Mouse (Mus musculus) lung, embryonic 16.5 days (tissue): ENCODE measurements around the gene Scn8a. TPM values are rescaled to one million over a fixed set of nuclear protein-coding genes. Genes with fewer than 3 reads are reported as not detected.
A peak's percentile ranks its signal among the peaks of the same experiment; 100 is the strongest.

Source experiments
- ATAC-seq: fragments of 200-750 bp; cut with Nextera tagmentation; 2 replicates; pipeline ENCODE4 v1.8.0; 2017; ENCODE audit warnings: low read depth, mild to moderate bottlenecking, moderate library complexity
- H3K27ac ChIP-seq: fragments of 300-500 bp; sonication (generic); 2 replicates; pipeline ENCODE4 v1.5.1; 2014; ENCODE audit warnings: mild to moderate bottlenecking, control low read depth, low read length
- H3K27me3 ChIP-seq: fragments of 300-500 bp; sonication (generic); 2 replicates; pipeline ENCODE4 v1.6.1; 2014; ENCODE audit warnings: low read depth, low read length, mixed read lengths; ENCODE audit not compliant: control insufficient read depth, insufficient read depth
- H3K36me3 ChIP-seq: fragments of 300-500 bp; sonication (generic); 2 replicates; pipeline ENCODE4 v1.6.1; 2014; ENCODE audit warnings: low read length; ENCODE audit not compliant: control insufficient read depth, insufficient read depth
- H3K4me1 ChIP-seq: fragments of 300-500 bp; sonication (generic); replicated peaks from 2 replicates; pipeline ENCODE4 v1.6.1; 2014; ENCODE audit warnings: low read length, mixed read lengths; ENCODE audit not compliant: control insufficient read depth, insufficient read depth
- H3K4me2 ChIP-seq: fragments of 300-500 bp; sonication (generic); 2 replicates; pipeline ENCODE4 v1.6.1; 2014; ENCODE audit warnings: low read depth, low read length, control low read depth
- H3K4me3 ChIP-seq: fragments of 300-500 bp; sonication (generic); 2 replicates; pipeline ENCODE4 v1.5.1; 2014; ENCODE audit warnings: mild to moderate bottlenecking, low read length, control low read depth
- H3K9ac ChIP-seq: fragments of 300-500 bp; sonication (generic); 2 replicates; pipeline ENCODE4 v1.6.1; 2014; ENCODE audit warnings: low read length, control low read depth
- H3K9me3 ChIP-seq: fragments of 300-500 bp; sonication (generic); 2 replicates; pipeline ENCODE4 v1.6.1; 2016; ENCODE audit warnings: low read length; ENCODE audit not compliant: control insufficient read depth
- WGBS: fragments of 180-500 bp; shearing (Covaris S2); extraction: QIAGEN DNeasy Blood & Tissue Kit; methylation state at CpG from one replicate; pipeline ENCODE4 v1.1.7; 2014; 5-methylcytosine and 5-hydroxymethylcytosine counted together
- polyA plus RNA-seq: library from polyadenylated mRNA; unstranded; fragments of >200 nt; fragmentation: Nextera tagmentation; extraction: Ambion mirVana; gene quantifications from 2 replicates; pipeline ENCODE4 v1.2.1, GENCODE M21; 2015

Scn8a gene
- polyA plus RNA-seq, 1 experiment from 2014 or later: 1.4 TPM

- peak overlapping the region; percentile 50 for H3K27ac ChIP-seq
- no peaks in the 10 kb centered on the region for H3K36me3 ChIP-seq
- ATAC-seq: no peak
- peaks cover 4% of the 10 kb centered on the region; the same call in 1 of the 2 replicates for H3K27me3 ChIP-seq
- H3K4me3 ChIP-seq: no peak overlapping the region
- no peak overlapping the region for H3K4me2 ChIP-seq
- H3K4me1 ChIP-seq: peaks cover 37% of the 10 kb centered on the region
- no peaks in the 10 kb centered on the region for H3K9me3 ChIP-seq
- 75% methylated on average over 7 of the region's 7 CpGs for WGBS
- H3K9ac ChIP-seq: no peak overlapping the region
Observed at GRCm38 (mm10) chr15:101081035-101081548, 211.4 kb downstream of the Scn8a start.

GRCm38 (mm10) chr15:101082236-101082635 is 212.6 kb downstream of the Scn8a start:
- Histone ChIP-seq H3K9me3 (no peaks in the 10 kb centered on the region), H3K4me2 (no peak overlapping the region), H3K27me3 (no peaks in the 10 kb centered on the region), H3K36me3 (no peaks in the 10 kb centered on the region), H3K27ac (peak overlapping the region; percentile 25; the same call in 1 of the 2 replicates), H3K4me1 (peaks cover 27% of the 10 kb centered on the region), H3K4me3 (no peak overlapping the region), H3K9ac (no peak overlapping the region)
- whole genome bisulfite sequencing: 50% methylated on average over 4 of the region's 4 CpGs
- ATAC-seq: no peak

- no peak overlapping the region for H3K27ac ChIP-seq
Observed at GRCm38 (mm10) chr15:101084499-101084898, 214.8 kb downstream of the Scn8a start.

GRCm38 (mm10) chr15:101086451-101086850 is 216.8 kb downstream of the Scn8a start:
- WGBS: 63% methylated on average over 9 of the region's 9 CpGs

More at GRCm38 (mm10) chr15:101084499-101084898, 214.8 kb downstream of the Scn8a start:
- Histone ChIP-seq H3K4me1 (peaks cover 17% of the 10 kb centered on the region), H3K36me3 (no peaks in the 10 kb centered on the region), H3K4me2 (no peak overlapping the region), H3K9ac (no peak overlapping the region), H3K9me3 (no peaks in the 10 kb centered on the region), H3K27me3 (no peaks in the 10 kb centered on the region), H3K4me3 (no peak overlapping the region)
- ATAC-seq: no peak
- 65% methylated on average over 10 of the region's 10 CpGs for WGBS

GRCm38 (mm10) chr15:101086956-101087355 is 217.3 kb downstream of the Scn8a start:
- no peak overlapping the region for H3K27ac ChIP-seq
- WGBS: 49% methylated on average over 3 of the region's 3 CpGs

More at GRCm38 (mm10) chr15:101086451-101086850, 216.8 kb downstream of the Scn8a start:
- H3K4me2 ChIP-seq: no peak overlapping the region
- H3K27ac ChIP-seq: no peak overlapping the region
- H3K9ac ChIP-seq: no peak overlapping the region
- no peak for ATAC-seq
- H3K4me1 ChIP-seq: peaks cover 12% of the 10 kb centered on the region
- H3K27me3 ChIP-seq: no peaks in the 10 kb centered on the region
- no peaks in the 10 kb centered on the region for H3K36me3 ChIP-seq
- no peak overlapping the region for H3K4me3 ChIP-seq
- H3K9me3 ChIP-seq: no peaks in the 10 kb centered on the region

GRCm38 (mm10) chr15:101088291-101088690 is 218.6 kb downstream of the Scn8a start:
- no peak for ATAC-seq
- 49% methylated on average over 4 of the region's 4 CpGs for WGBS
- no peak overlapping the region for H3K4me2 ChIP-seq
- no peaks in the 10 kb centered on the region for H3K36me3 ChIP-seq
- H3K9me3 ChIP-seq: no peaks in the 10 kb centered on the region
- H3K4me3 ChIP-seq: no peak overlapping the region
- no peak overlapping the region for H3K27ac ChIP-seq
- no peak overlapping the region for H3K9ac ChIP-seq
- no peaks in the 10 kb centered on the region for H3K4me1 ChIP-seq
- no peaks in the 10 kb centered on the region for H3K27me3 ChIP-seq

More at GRCm38 (mm10) chr15:101086956-101087355, 217.3 kb downstream of the Scn8a start:
- Histone ChIP-seq H3K36me3 (no peaks in the 10 kb centered on the region), H3K27me3 (no peaks in the 10 kb centered on the region), H3K9ac (no peak overlapping the region), H3K9me3 (no peaks in the 10 kb centered on the region), H3K4me3 (no peak overlapping the region), H3K4me1 (peaks cover 7% of the 10 kb centered on the region), H3K4me2 (no peak overlapping the region)
- ATAC-seq: no peak

DNA sequence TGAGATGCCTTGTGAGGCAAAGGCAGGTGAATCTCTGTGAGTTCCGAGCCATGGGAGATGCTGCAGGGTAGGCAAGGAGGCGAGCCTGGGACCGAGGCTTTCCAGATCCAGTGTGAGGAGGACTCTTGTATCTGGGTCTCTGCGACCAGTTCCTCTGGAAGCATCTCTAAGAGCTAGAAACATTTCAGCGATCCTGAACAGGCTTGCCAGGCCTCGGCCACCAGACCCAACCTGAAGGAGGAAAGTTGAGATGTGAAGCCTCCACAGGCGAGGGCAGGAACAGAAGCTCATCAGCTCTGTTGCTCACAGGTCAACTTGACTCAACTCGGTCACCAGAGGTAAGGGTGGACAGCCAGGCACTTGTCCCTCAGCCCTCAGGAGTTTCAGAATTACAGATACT is 221.9 kb downstream of the Scn8a start:
- no peak overlapping the region for H3K4me2 ChIP-seq
- H3K27ac ChIP-seq: no peak overlapping the region
- no peak for ATAC-seq
- H3K36me3 ChIP-seq: no peaks in the 10 kb centered on the region
- H3K4me1 ChIP-seq: no peaks in the 10 kb centered on the region
- WGBS: 94% methylated on average over 8 of the region's 8 CpGs
- H3K4me3 ChIP-seq: no peak overlapping the region
- no peaks in the 10 kb centered on the region for H3K9me3 ChIP-seq
- no peak overlapping the region for H3K9ac ChIP-seq
- no peaks in the 10 kb centered on the region for H3K27me3 ChIP-seq

GRCm38 (mm10) chr15:101092121-101092828 is 222.6 kb downstream of the Scn8a start:
- Histone ChIP-seq H3K9ac (no peak overlapping the region), H3K27me3 (no peaks in the 10 kb centered on the region), H3K27ac (no peak overlapping the region), H3K9me3 (no peaks in the 10 kb centered on the region), H3K4me1 (no peaks in the 10 kb centered on the region), H3K36me3 (no peaks in the 10 kb centered on the region), H3K4me2 (no peak overlapping the region), H3K4me3 (no peak overlapping the region)
- ATAC-seq: no peak
- WGBS: 50% methylated on average over 14 of the region's 14 CpGs

DNA sequence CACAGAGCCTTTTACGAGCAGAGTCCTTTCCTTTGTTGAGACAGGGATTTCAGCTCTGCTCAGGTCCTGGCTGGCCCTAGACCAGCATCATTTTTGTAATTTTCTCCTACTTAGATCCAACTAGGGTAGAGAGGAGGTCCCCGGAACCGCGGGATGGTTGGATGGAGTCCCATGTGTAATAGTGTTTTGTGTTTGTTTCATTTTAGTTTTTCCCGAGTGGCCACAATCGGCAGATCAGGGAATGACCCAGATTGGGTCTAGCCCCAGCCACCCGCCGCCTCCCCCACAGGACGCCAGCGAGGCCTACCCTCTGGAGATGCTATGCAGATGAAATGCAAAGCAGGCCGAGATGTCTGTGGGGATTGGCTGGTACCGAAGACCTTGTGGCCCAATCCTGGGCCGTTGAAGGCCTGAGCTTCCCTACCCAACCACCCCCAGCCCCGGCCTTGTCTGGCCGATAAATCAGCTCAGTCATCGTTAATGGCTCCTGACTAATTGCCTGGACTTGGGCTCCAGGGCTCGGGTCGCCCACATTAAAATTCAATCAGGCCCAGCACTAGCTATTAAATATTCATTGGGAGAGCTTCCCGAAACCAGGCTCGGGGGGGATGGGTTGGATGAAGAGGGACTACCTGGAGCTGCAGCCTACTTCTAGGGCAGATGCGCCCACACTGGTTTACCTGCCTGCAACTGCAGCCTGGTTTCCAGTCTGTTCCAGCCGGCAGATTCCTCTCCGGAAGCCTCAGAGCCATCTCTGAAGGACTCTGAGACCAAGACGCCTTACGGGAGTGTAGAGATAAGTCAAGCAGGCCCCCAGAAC is 223.4 kb downstream of the Scn8a start:
- Histone ChIP-seq H3K4me2 (no peak overlapping the region), H3K9me3 (no peaks in the 10 kb centered on the region), H3K36me3 (no peaks in the 10 kb centered on the region), H3K9ac (no peak overlapping the region), H3K27ac (no peak overlapping the region), H3K4me1 (peaks cover 4% of the 10 kb centered on the region), H3K27me3 (no peaks in the 10 kb centered on the region; the same call in 1 of the 2 replicates), H3K4me3 (no peak overlapping the region)
- 34% methylated on average over 25 of the region's 25 CpGs for WGBS
- ATAC-seq: no peak
